Mouse (Mus musculus): ENCODE measurements around the gene Wdr60.
A peak's percentile ranks its signal among the peaks of the same experiment; 100 is the strongest.

Wdr60 gene

DNA sequence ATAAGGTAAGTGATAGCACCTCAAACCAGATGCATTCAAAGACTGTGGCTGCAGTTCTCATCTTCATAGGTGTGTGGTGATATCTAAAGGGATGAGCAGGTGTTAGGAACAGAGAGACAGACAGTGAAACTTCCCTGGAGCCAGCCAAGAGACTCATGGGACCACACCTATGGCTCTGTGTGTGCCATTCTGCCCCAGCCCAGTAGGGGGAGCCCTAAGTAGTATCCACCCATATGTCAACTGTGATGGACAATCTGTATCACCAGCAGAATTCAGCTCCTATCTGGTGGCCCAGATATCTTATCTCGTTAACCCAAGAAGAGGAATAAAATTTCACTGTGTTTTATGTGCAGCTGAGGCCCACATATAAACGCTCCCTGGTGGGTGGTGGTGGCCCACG, 85.9 kb downstream of the Wdr60 start:
- DNase-seq, result peak; percentile 8

DNA sequence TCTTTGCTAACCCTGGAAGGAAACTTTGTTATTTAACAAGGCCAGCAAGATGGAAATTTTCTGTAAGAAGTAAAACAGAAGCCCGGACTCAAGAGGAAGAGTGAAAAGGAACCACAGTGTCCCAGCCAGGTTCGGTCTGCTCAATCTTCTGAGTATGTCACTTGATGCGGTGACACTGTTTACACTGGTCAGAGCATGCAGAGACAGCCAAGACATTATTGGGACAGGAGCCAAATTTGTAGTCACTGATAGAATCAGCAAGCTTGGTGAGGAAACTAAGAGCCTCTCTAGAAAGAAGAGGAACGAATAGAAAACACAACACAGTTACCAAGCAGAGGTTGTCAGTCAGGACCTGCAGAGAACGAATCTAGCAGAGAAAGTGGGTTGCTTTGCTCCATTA, 93.2 kb downstream of the Wdr60 start:
- peak; percentile 14 for DNase-seq

DNA sequence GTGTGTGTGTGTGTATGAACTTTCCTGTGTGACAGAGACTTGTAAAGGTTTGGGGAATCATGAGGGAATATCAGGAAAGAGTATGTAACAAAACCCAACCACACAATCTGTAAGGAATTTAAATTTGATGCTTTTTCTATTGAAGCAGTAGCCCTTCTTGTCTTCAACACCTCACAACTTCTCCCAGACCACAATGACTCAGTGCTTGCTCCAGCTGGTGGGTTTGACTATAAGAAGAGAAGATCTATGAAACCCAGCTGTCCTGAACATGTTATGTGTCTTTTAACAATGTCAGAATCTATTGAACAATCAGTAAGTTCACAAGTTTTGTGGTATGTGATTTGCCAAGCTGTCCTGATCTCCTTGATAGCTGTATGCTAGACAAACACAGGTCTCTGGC, 97.5 kb downstream of the Wdr60 start:
- DNase-seq, result no peak

DNA sequence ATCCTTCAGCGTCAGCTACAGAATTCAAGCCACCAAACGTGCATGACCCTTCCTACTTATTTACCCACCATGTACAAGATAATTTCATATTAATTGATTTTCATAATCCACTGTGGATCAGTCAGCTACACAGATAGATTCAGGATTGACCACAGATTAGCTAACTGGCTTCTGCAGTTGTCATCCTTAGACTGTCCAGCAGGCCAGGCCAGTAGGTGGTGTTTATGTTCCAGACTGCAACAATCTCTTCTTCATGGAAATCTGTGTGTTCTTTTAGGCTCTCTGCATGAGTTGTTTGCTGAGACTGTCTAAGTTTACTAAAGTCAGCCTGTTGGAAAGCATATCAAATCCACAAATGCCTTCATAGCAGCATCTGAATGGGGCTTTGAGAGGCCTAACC, 103.1 kb downstream of the Wdr60 start:
- no peak for DNase-seq

DNA sequence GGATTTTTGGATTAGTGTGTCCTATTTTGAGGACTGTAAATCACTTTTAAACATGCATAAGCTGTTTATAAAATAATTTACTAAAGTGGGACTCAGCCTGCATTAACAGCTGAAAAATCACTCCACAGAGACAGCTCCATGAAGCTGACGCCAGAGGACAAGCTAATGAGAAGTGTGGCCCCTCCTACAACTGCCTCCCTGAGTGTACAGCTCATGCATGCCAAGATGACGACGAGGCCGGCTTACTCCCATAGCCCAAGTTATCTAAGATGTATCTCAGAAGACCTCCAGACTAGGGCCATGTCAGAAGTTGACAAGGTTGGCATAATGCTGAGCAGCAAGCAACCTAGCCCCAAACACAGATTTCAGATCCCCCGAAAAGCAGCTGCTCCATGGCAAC, 103.6 kb downstream of the Wdr60 start:
- no peak for DNase-seq

DNA sequence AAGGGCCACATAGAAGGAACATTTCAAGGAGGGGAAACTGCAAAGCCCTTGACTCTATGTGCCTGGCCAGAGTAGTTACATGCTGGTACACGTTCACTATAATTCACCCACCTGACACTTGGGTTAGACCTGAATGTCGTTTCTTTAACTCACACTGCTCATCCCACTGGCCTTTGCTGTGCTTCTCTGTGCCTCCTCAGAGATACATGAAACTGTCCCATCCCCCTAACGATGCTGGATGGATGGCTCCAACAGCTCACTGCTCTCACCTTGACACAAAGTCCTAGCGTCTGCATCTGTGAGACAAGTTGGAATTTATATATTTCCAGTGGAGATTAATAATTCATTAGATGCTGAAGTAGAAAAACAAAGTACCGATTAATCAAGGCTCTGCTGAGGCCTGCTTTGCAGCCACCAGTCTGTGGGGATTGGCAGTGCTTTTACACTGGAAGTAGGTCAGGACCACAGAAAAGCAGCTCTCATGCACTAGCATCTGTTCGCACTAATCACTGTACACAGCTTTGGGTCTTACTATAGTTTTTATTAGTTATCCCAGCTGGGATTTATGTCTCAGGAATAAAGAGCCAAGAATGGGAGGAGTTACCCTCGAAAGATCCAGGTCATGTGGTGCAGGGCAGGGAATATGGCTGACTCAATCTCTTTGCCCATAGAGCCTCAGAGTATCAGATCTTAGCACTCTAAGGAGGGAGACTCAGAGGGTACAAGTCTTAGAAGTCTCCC, 105.9 kb downstream of the Wdr60 start:
- no peak for DNase-seq

Data from lung, postnatal 14 days (tissue).